Mouse (Mus musculus): ENCODE measurements around the gene Gm10591. TPM values are rescaled to one million over a fixed set of nuclear protein-coding genes. Genes with fewer than 3 reads are reported as not detected.
"Not testable (repeated sequence)": the region's sequence is repeated elsewhere in the genome, so short reads cannot be mapped to it uniquely, and the experiment has no call there.

The Gm10591 gene
- 0.64 and 0.65 TPM in 2 replicates for polyA plus RNA-seq (2015; fragmentation: Nextera tagmentation; extraction: Ambion mirVana)

GRCm38 (mm10) chr4:42611895-42612294 is at the start of gene Gm10591:
Gene Gm10591 (plus strand): TSS chr4:42612195.
- ATAC-seq (ENCODE audit: low FRiP score, low TSS enrichment); H3K9me3 ChIP-seq (ENCODE audit: low read length); H3K9ac ChIP-seq (replicated peaks; ENCODE audit: low read length); H3K4me2 ChIP-seq (replicated peaks; ENCODE audit: low read depth, low read length); H3K27ac ChIP-seq (ENCODE audit: low read length); H3K4me3 ChIP-seq (ENCODE audit: low read length); H3K27me3 ChIP-seq (ENCODE audit: insufficient read depth, low read length); H3K36me3 ChIP-seq (ENCODE audit: insufficient read depth, low read length); H3K4me1 ChIP-seq (ENCODE audit: insufficient read depth, low read length): not testable (repeated sequence)
- no CpG with 5 or more reads among the region's 5 CpGs for WGBS

- not testable (repeated sequence) for H3K36me3 ChIP-seq (ENCODE audit: insufficient read depth, low read length); H3K27me3 ChIP-seq (ENCODE audit: insufficient read depth, low read length); H3K4me1 ChIP-seq (ENCODE audit: insufficient read depth, low read length); H3K9me3 ChIP-seq (ENCODE audit: low read length); H3K9ac ChIP-seq (replicated peaks; ENCODE audit: low read length); H3K27ac ChIP-seq (ENCODE audit: low read length); H3K4me2 ChIP-seq (replicated peaks; ENCODE audit: low read depth, low read length); H3K4me3 ChIP-seq (ENCODE audit: low read length); ATAC-seq (ENCODE audit: low FRiP score, low TSS enrichment)
- WGBS, result no CpG with 5 or more reads among the region's 8 CpGs
These were observed 17.4 kb downstream of the Gm10591 start, which contains the start of gene Gm2564 for GRCm38 (mm10) chr4:42629419-42629818. Gene Gm2564 (plus strand): TSS chr4:42629719.

- H3K27me3 ChIP-seq (ENCODE audit: insufficient read depth, low read length); H3K9ac ChIP-seq (replicated peaks; ENCODE audit: low read length); ATAC-seq (ENCODE audit: low FRiP score, low TSS enrichment); H3K36me3 ChIP-seq (ENCODE audit: insufficient read depth, low read length); H3K4me1 ChIP-seq (ENCODE audit: insufficient read depth, low read length); H3K4me2 ChIP-seq (replicated peaks; ENCODE audit: low read depth, low read length); H3K27ac ChIP-seq (ENCODE audit: low read length); H3K4me3 ChIP-seq (ENCODE audit: low read length); H3K9me3 ChIP-seq (ENCODE audit: low read length): not testable (repeated sequence)
- no CpG with 5 or more reads among the region's 9 CpGs for WGBS
These were observed 43.0 kb downstream of the Gm10591 start, which contains the start of gene Ccl27b for GRCm38 (mm10) chr4:42654951-42655350. Gene Ccl27b (plus strand): TSS chr4:42655251.

- H3K4me1 ChIP-seq (ENCODE audit: insufficient read depth, low read length); H3K36me3 ChIP-seq (ENCODE audit: insufficient read depth, low read length); H3K27ac ChIP-seq (ENCODE audit: low read length); H3K27me3 ChIP-seq (ENCODE audit: insufficient read depth, low read length); H3K4me3 ChIP-seq (ENCODE audit: low read length); ATAC-seq (ENCODE audit: low FRiP score, low TSS enrichment); H3K4me2 ChIP-seq (replicated peaks; ENCODE audit: low read depth, low read length); H3K9ac ChIP-seq (replicated peaks; ENCODE audit: low read length); H3K9me3 ChIP-seq (ENCODE audit: low read length): not testable (repeated sequence)
- no CpG with 5 or more reads among the region's 3 CpGs for WGBS
These were observed 49.8 kb downstream of the Gm10591 start, which contains the start of gene Il11ra2 for GRCm38 (mm10) chr4:42661793-42662192. Gene Il11ra2 (minus strand): TSS chr4:42661893.

Other genes with a start within 250 kb of the Gm10591 start
- gene Gm21586, start 172.8 kb upstream of the Gm10591 start, polyA plus RNA-seq (2015; fragmentation: Nextera tagmentation; extraction: Ambion mirVana), result not detected in 2 replicates
- not detected in 2 replicates for gene Gm2163, start 145.4 kb upstream of the Gm10591 start, polyA plus RNA-seq (2015; fragmentation: Nextera tagmentation; extraction: Ambion mirVana)
- not detected in 2 replicates for gene Fam205a2, start 84.0 kb upstream of the Gm10591 start, polyA plus RNA-seq (2015; fragmentation: Nextera tagmentation; extraction: Ambion mirVana)
- 0.26 and 0.30 TPM in 2 replicates for gene Gm2564, start 17.5 kb downstream of the Gm10591 start, polyA plus RNA-seq (2015; fragmentation: Nextera tagmentation; extraction: Ambion mirVana)
- not detected in 2 replicates for gene Ccl27b, start 43.1 kb downstream of the Gm10591 start, polyA plus RNA-seq (2015; fragmentation: Nextera tagmentation; extraction: Ambion mirVana)
- gene Il11ra2, start 49.7 kb downstream of the Gm10591 start, polyA plus RNA-seq (2015; fragmentation: Nextera tagmentation; extraction: Ambion mirVana), result not detected in 2 replicates
- 0.45 TPM in 1 of 2 replicates, not detected in the other for gene 4930578G10Rik, start 123.3 kb downstream of the Gm10591 start, polyA plus RNA-seq (2015; fragmentation: Nextera tagmentation; extraction: Ambion mirVana)
- 0.54 TPM in 1 of 2 replicates, not detected in the other for gene Ccl19, start 144.4 kb downstream of the Gm10591 start, polyA plus RNA-seq (2015; fragmentation: Nextera tagmentation; extraction: Ambion mirVana)
- gene Ccl21a, start 161.8 kb downstream of the Gm10591 start, polyA plus RNA-seq (2015; fragmentation: Nextera tagmentation; extraction: Ambion mirVana), result 68.5 and 77.1 TPM in 2 replicates
- not detected in 2 replicates for gene Fam205a1, start 241.7 kb downstream of the Gm10591 start, polyA plus RNA-seq (2015; fragmentation: Nextera tagmentation; extraction: Ambion mirVana)
- gene Gm12394, start 244.6 kb downstream of the Gm10591 start, polyA plus RNA-seq (2015; fragmentation: Nextera tagmentation; extraction: Ambion mirVana), result 0.06 and 0.14 TPM in 2 replicates